Mouse (Mus musculus) embryonic fibroblast, embryonic 13.5 days (primary cell): ENCODE results near the gene Cd63. TPM values are rescaled to one million over a fixed set of nuclear protein-coding genes. Genes with fewer than 3 reads are reported as not detected.

ENCODE experiments used
- H3K27ac ChIP-seq: 2 replicates; pipeline ENCODE4 v1.5.1; 2012; ENCODE audit warnings: low read length, control low read depth, inconsistent platforms; ENCODE audit not compliant: insufficient read depth
- H3K4me1 ChIP-seq: 2 replicates; pipeline ENCODE4 v1.6.1; 2011; ENCODE audit warnings: low read length; ENCODE audit not compliant: control insufficient read depth, insufficient read depth
- H3K4me3 ChIP-seq: 2 replicates; pipeline ENCODE4 v1.5.1; 2011; ENCODE audit warnings: mild to moderate bottlenecking, control low read depth, low read length; ENCODE audit not compliant: insufficient read depth
- CTCF ChIP-seq: IDR thresholded peaks from 2 replicates; pipeline ENCODE4 v1.5.1; 2011; ENCODE audit warnings: mild to moderate bottlenecking, control low read depth, low read length, moderate library complexity, borderline replicate concordance; ENCODE audit not compliant: insufficient read depth
- POLR2A ChIP-seq: IDR thresholded peaks from 2 replicates; pipeline ENCODE4 v1.6.1; 2011; ENCODE audit warnings: low read depth, mild to moderate bottlenecking, control low read depth, low read length, moderate library complexity
- polyA plus RNA-seq: library from polyadenylated mRNA; stranded (reverse); fragments of >200 nt; gene quantifications from 2 replicates; pipeline ENCODE4 v1.2.4, GENCODE M21; 2011; ENCODE audit warnings: low read depth; ENCODE audit not compliant: missing spikeins, insufficient read length

Cd63 gene
- polyA plus RNA-seq, 1 experiment = 686 TPM

DNA sequence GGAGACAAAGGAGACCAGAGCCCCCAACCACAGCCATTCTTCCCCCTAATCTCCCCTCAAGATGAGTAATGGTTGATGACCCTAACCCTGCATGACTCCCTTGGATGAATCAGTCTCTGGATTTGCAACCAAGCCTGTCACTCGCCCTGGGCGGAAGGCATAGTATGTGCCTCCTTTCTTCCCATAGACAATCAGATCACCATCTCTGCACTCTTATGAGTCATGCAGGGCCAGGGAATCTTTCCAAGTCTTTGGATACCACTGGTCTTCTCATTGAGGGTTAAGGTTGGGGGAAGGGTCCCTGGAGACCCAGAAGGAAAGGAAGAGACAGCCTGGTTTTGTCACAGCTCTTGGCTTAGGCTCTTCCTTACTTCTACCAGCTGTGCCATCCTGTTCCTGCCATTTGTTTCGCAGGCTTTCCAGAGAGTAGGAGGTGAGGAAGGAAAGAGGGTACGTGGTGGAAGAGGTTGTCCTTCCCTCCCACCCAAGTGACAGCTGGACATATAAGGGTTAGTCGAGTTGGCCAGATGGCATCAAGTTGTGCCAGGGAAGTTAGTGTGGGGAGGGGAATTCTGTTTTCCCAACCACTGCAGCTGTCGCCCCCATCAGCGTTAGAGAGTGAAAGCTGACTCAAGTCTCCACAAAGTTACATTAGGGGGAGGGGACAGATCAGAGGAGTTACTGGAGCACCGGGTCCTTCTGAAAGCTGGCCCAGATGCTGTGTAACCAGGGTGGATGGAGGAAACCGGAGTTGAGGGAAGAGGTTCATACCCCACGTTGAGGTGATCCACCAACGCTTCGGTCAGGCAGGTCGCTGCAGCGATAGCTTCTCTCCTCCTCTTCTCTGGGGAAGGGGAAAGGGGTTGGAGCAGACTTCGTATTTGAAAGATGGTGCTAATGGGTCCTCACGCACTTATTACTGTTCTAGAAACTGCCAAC lies 21.4 kb downstream of the Cd63 start:
- H3K27ac ChIP-seq = peak overlapping the region; percentile 83
- TF ChIP-seq CTCF = no peak
- TF ChIP-seq POLR2A = no peak; the same call in none of the 2 replicates
- H3K4me1 ChIP-seq = peaks cover 28% of the 10 kb centered on the region
- H3K4me3 ChIP-seq = 0 out of 2 replicates have a peak overlapping the region, but pooled peaks have one; percentile 11

GRCm38 (mm10) chr10:128922822-128923012 lies 21.9 kb downstream of the Cd63 start, which contains the start of gene Rdh5:
TSS of gene Rdh5 (minus strand) at chr10:128922888.
- H3K27ac ChIP-seq = peak within 1 kb of the TSS; percentile 96
- TF ChIP-seq POLR2A = 0 out of 2 replicates have a peak, but pooled peaks have one; percentile 40
- no peak for TF ChIP-seq CTCF
- H3K4me1 ChIP-seq = peaks cover 28% of the 10 kb centered on the region
- peak within 1 kb of the TSS; percentile 50 for H3K4me3 ChIP-seq

DNA sequence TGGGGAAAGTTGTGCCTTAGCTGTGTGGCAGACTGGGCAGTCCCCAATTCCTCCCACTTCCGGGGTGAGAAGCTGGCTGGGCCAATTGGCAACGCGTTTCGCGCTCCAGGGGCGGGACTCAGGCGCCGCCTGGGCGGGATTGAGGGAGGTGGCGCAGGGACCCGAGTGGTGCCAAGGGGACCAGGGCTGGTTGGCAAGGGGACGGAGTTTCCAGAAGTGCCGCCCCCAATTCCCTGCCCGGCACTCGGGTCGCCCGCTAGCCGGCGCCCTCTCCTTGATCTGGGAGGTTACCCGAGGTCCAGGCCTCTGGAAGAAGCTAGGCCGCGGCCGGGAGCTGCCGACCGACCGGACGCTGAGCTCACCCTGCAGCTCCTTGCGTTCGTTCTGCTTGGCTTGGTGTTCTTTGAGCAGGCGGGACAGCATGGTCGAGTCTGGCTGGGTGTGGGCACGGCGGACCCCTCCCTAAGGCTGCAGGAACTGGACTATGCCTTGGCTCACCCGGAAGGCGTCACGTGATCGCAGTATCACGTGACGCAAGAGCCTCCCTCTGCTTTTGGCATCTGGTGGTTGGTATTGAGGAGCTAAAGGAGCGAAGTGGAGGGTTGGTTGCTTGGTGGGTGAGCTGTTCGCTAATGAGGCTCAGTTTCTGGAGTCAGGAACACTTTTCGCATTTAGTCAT lies 22.4 kb downstream of the Cd63 start:
- peaks cover 29% of the 10 kb centered on the region for H3K4me1 ChIP-seq
- peak overlapping the region; percentile 96 for H3K27ac ChIP-seq
- H3K4me3 ChIP-seq = peak overlapping the region; percentile 50
- TF ChIP-seq CTCF (no peak), POLR2A (peak; percentile 85)

GRCm38 (mm10) chr10:128923935-128924334 lies 23.1 kb downstream of the Cd63 start, which contains the start of gene Bloc1s1:
TSS of gene Bloc1s1 (minus strand) at chr10:128924035.
- TF ChIP-seq CTCF (no peak), POLR2A (no peak)
- H3K27ac ChIP-seq = peak within 1 kb of the TSS; percentile 96
- peaks cover 31% of the 10 kb centered on the region for H3K4me1 ChIP-seq
- peak within 1 kb of the TSS; percentile 50 for H3K4me3 ChIP-seq

GRCm38 (mm10) chr10:128928356-128928755 lies 27.6 kb downstream of the Cd63 start:
- Histone ChIP-seq H3K4me3 (no peak overlapping the region), H3K4me1 (peaks cover 17% of the 10 kb centered on the region; the same call in 1 of the 2 replicates), H3K27ac (no peak overlapping the region)
- no peak for TF ChIP-seq POLR2A
- no peak for TF ChIP-seq CTCF

GRCm38 (mm10) chr10:128929638-128930378 lies 29.0 kb downstream of the Cd63 start:
- no peak for TF ChIP-seq CTCF
- TF ChIP-seq POLR2A = no peak
- Histone ChIP-seq H3K4me1 (peaks cover 14% of the 10 kb centered on the region; the same call in 1 of the 2 replicates), H3K27ac (no peak overlapping the region), H3K4me3 (no peak overlapping the region)

GRCm38 (mm10) chr10:128931441-128931840 lies 30.7 kb downstream of the Cd63 start:
- Histone ChIP-seq H3K4me3 (no peak overlapping the region), H3K4me1 (peaks cover 18% of the 10 kb centered on the region; the same call in 1 of the 2 replicates), H3K27ac (peak overlapping the region; percentile 53)
- TF ChIP-seq POLR2A (no peak), CTCF (no peak)

DNA sequence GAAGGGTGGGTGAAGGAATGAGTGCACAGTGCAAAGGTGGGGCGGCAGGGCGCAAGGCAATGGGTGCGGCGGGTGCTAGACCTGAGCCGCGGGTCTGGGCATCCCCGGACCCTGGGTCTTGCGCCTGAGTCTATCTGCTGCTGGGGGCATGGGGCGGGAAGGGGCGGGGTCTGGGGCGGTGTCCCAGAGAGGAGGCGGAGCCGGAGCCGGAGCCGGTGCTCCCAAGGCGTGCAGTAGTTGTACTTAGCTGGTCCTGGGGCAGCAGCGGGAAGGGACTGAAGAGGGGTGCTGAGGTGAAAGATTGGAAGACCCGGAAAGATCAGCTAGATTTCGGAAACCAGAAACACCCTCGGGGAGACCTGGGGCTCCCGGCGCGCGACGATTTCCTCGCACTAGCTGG lies 32.8 kb downstream of the Cd63 start, which contains the start of gene Itga7:
TSS of gene Itga7 (plus strand) at position 245 of the 400 bp plus-strand sequence.
- H3K4me3 ChIP-seq = peak within 1 kb of the TSS; percentile 77
- peak; percentile 60 for TF ChIP-seq POLR2A
- no peak for TF ChIP-seq CTCF
- peaks cover 10% of the 10 kb centered on the region; the same call in 1 of the 2 replicates for H3K4me1 ChIP-seq
- no peak within 1 kb of the TSS for H3K27ac ChIP-seq
